Comparison of ENCODE assay signal across 8 mouse cellular contexts in genomic region chr7:110627099-110627482, GRCm38 (mm10). TPM values are rescaled to one million over a fixed set of nuclear protein-coding genes. Genes with fewer than 3 reads are reported as not detected.
DNase-seq lines count a peak whose midpoint lies in the region; ATAC-seq and TF ChIP-seq lines count a peak whose summit lies in the region.

No protein-coding gene starts in this region.

- H3K9ac ChIP-seq in CH12.LX (ENCODE audit: insufficient read depth, low read depth): no peak overlapping the region
- no peak overlapping the region for H3K9ac ChIP-seq in forebrain, embryonic 12.5 days
- H3K9ac ChIP-seq in neural tube, embryonic 14.5 days (replicated peaks; ENCODE audit: low read depth, low read length): no peak overlapping the region

- no peak for ATAC-seq in forebrain, embryonic 12.5 days (ENCODE audit: low FRiP score)
- ATAC-seq in neural tube, embryonic 14.5 days (ENCODE audit: low read depth): no peak

- no peaks in the 10 kb centered on the region for H3K36me3 ChIP-seq in CH12.LX (replicated peaks in 1 of 2; ENCODE audit: control insufficient read depth in 1 of 2, insufficient read depth in 1 of 2, low read length in 1 of 2)
- no peaks in the 10 kb centered on the region for H3K36me3 ChIP-seq in forebrain, embryonic 12.5 days (replicated peaks)
- H3K36me3 ChIP-seq in neural tube, embryonic 14.5 days (ENCODE audit: control insufficient read depth, insufficient read depth, low read length): no peaks in the 10 kb centered on the region

- intact Hi-C loops in gastrocnemius, adult 2 months (cut with DNase I): no loop called here
- intact Hi-C loops in gastrocnemius, postnatal 14 days (cut with DNase I; ENCODE audit: low total_unique reads): loop anchor here (5.0 to 10.0 kb wide), 2 partner anchors 75 to 192 kb away; no protein-coding TSS in a partner anchor

- 3% methylated on average over 12 of the region's 12 CpGs for WGBS in forebrain, embryonic 12.5 days
- WGBS in neural tube, embryonic 14.5 days: 2% methylated on average over 12 of the region's 12 CpGs

- dilution Hi-C loops in CH12.LX (cut with MboI; ENCODE audit: extremely low pct_ligation_motif_present, extremely low pct_unique_long_range_greater_than_20kb, low sequenced_read_pairs): no loop called here

- no peak for TF ChIP-seq EP300 in CH12.LX (IDR thresholded peaks at IDR 0.05; ENCODE audit: low read length)

- in situ Hi-C loops in CH12.LX (cut with MboI; ENCODE audit: low pct_ligation_motif_present, low pct_unique_long_range_greater_than_20kb, low sequenced_read_pairs): loop anchor here (5.0 kb wide), 3 partner anchors 75 to 465 kb away; no protein-coding TSS in a partner anchor

- peak; percentile 32; the same call in 1 of the 2 replicates for TF ChIP-seq CTCF in gastrocnemius, adult 2 months (IDR thresholded peaks at IDR 0.05)
- TF ChIP-seq CTCF in CH12.LX (conservative IDR thresholded peaks at IDR 0.05 in 1 of 2, IDR thresholded peaks at IDR 0.05 in 1 of 2; ENCODE audit: low read depth in 2 of 2, low read length in 2 of 2): peak in 1 of 2 experiments; percentile 34; a peak in 1 of 4 replicates

- DNase-seq in gastrocnemius, adult 2 months: peak; percentile 43
- DNase-seq in gastrocnemius, postnatal 14 days: no peak
- no peak for DNase-seq in CH12.LX (ENCODE audit: extremely low read depth)
- DNase-seq in kidney, postnatal 14 days: peak; percentile 45
- no peak for DNase-seq in Muller cell, postnatal 12 days (ENCODE audit: inconsistent ontology term)
- DNase-seq in urinary bladder, postnatal 10 days (ENCODE audit: low spot score): no peak

- peaks cover 27% of the 10 kb centered on the region for H3K27me3 ChIP-seq in CH12.LX (replicated peaks)
- H3K27me3 ChIP-seq in forebrain, embryonic 12.5 days: peaks cover 81% of the 10 kb centered on the region
- peaks cover 36% of the 10 kb centered on the region for H3K27me3 ChIP-seq in neural tube, embryonic 14.5 days (ENCODE audit: control insufficient read depth, insufficient read depth, low read length)

- peak overlapping the region; percentile 77 for H3K4me3 ChIP-seq in gastrocnemius, adult 2 months
- peak overlapping the region in 2 of 3 experiments; percentile 26 to 69 for H3K4me3 ChIP-seq in CH12.LX (replicated peaks in 1 of 3; ENCODE audit: low read depth in 2 of 3, low read length in 2 of 3, poor library complexity in 1 of 3)
- H3K4me3 ChIP-seq in forebrain, embryonic 12.5 days (replicated peaks): peak overlapping the region; percentile 31
- H3K4me3 ChIP-seq in neural tube, embryonic 14.5 days (ENCODE audit: low read depth, low read length): peak overlapping the region; percentile 33; the same call in 1 of the 2 replicates

- TF ChIP-seq RAD21 in CH12.LX (IDR thresholded peaks at IDR 0.05; ENCODE audit: low read depth, low read length): no peak

- TF ChIP-seq POLR2A in CH12.LX (IDR thresholded peaks at IDR 0.05; ENCODE audit: low read depth, low read length): no peak

- peaks cover 0 to 23% of the 10 kb centered on the region in 2 experiments; a peak in 2 of 4 replicates for H3K4me1 ChIP-seq in CH12.LX (ENCODE audit: control insufficient read depth in 1 of 2, insufficient read depth in 2 of 2)
- peaks cover 45% of the 10 kb centered on the region for H3K4me1 ChIP-seq in forebrain, embryonic 12.5 days
- H3K4me1 ChIP-seq in neural tube, embryonic 14.5 days (ENCODE audit: control insufficient read depth, insufficient read depth, low read length): peaks cover 27% of the 10 kb centered on the region

- peak overlapping the region; percentile 16; the same call in 1 of the 2 replicates for H3K27ac ChIP-seq in gastrocnemius, adult 2 months
- H3K27ac ChIP-seq in CH12.LX (ENCODE audit: insufficient read depth, low read depth): no peak overlapping the region
- no peak overlapping the region for H3K27ac ChIP-seq in forebrain, embryonic 12.5 days
- H3K27ac ChIP-seq in neural tube, embryonic 14.5 days (ENCODE audit: low read depth, low read length): no peak overlapping the region

- H3K79me2 ChIP-seq in CH12.LX (replicated peaks; ENCODE audit: control insufficient read depth, extremely low read depth, insufficient read depth, poor library complexity, severe bottlenecking): 0 out of 2 replicates have a peak, but pooled peaks cover 5% of the 10 kb centered on the region

- H3K4me2 ChIP-seq in CH12.LX (ENCODE audit: insufficient read depth, low read depth, poor library complexity, severe bottlenecking): peak overlapping the region; percentile 91
- H3K4me2 ChIP-seq in forebrain, embryonic 12.5 days: peak overlapping the region; percentile 55
- peak overlapping the region; percentile 67 for H3K4me2 ChIP-seq in neural tube, embryonic 14.5 days (ENCODE audit: low read depth, low read length)

- no peaks in the 10 kb centered on the region for H3K9me3 ChIP-seq in CH12.LX (replicated peaks; ENCODE audit: low read length)
- H3K9me3 ChIP-seq in forebrain, embryonic 12.5 days: no peaks in the 10 kb centered on the region
- no peaks in the 10 kb centered on the region for H3K9me3 ChIP-seq in neural tube, embryonic 14.5 days (ENCODE audit: control insufficient read depth, low read length)

TF ChIP-seq in CH12.LX, 34 proteins besides CTCF, POLR2A, EP300 and RAD21:
- TF ChIP-seq JUND (conservative IDR thresholded peaks at IDR 0.05; ENCODE audit: low read depth, low read length) (no peak), BHLHE40 (IDR thresholded peaks at IDR 0.05; ENCODE audit: low read depth, low read length) (no peak), TCF12 (IDR thresholded peaks at IDR 0.05; ENCODE audit: low read depth, low read length) (no peak), MAX (IDR thresholded peaks at IDR 0.05; ENCODE audit: low read length) (no peak), PAX5 (IDR thresholded peaks at IDR 0.05; ENCODE audit: low read length) (no peak), MXI1 (IDR thresholded peaks at IDR 0.05; ENCODE audit: low read depth, low read length) (peak; percentile 31; the same call in 1 of the 2 replicates), NELFE (IDR thresholded peaks at IDR 0.05; ENCODE audit: low read depth, low read length) (no peak), CHD1 (IDR thresholded peaks at IDR 0.05; ENCODE audit: low read depth, low read length) (no peak)

RNA-seq across cellular contexts. Expression of gene Adm, which starts 0.4 kb away (rescaled TPM):
- 1 to 10 TPM; 2.2 to 4.6 TPM for total RNA-seq in gastrocnemius, adult 2 months (2021)
- 1 to 10 TPM; 5.6 to 6.1 TPM for total RNA-seq in gastrocnemius, postnatal 14 days (2021)
- total RNA-seq in CH12.LX (2012; rRNA removed) (13.2 and 23.2 TPM in 2 replicates), CH12.LX (2014; rRNA removed) (14.0 and 16.0 TPM in 2 replicates)
- polyA plus RNA-seq in CH12.LX (2012; ENCODE audit: insufficient read length, low read depth): 6.9 and 7.4 TPM in 2 replicates
- 3.0 and 3.1 TPM in 2 replicates for polyA plus RNA-seq in forebrain, embryonic 12.5 days (2016; fragmentation: Nextera tagmentation; extraction: Ambion mirVana)
- 2.0 and 2.1 TPM in 2 replicates for polyA plus RNA-seq in neural tube, embryonic 14.5 days (2014; fragmentation: Nextera tagmentation; extraction: Ambion mirVana)

RNA-seq across cellular contexts. Expression of gene Sbf2, which starts 12.4 kb away (rescaled TPM):
- total RNA-seq in gastrocnemius, adult 2 months (2021): 10 to 100 TPM; 11.2 to 14.8 TPM
- 10 to 100 TPM; 19.4 to 21.5 TPM for total RNA-seq in gastrocnemius, postnatal 14 days (2021)
- total RNA-seq in CH12.LX (2012; rRNA removed) (9.5 and 11.4 TPM in 2 replicates), CH12.LX (2014; rRNA removed) (8.9 and 9.5 TPM in 2 replicates)
- 19.1 and 21.5 TPM in 2 replicates for polyA plus RNA-seq in CH12.LX (2012; ENCODE audit: insufficient read length, low read depth)
- 62.2 and 63.3 TPM in 2 replicates for polyA plus RNA-seq in forebrain, embryonic 12.5 days (2016; fragmentation: Nextera tagmentation; extraction: Ambion mirVana)
- polyA plus RNA-seq in neural tube, embryonic 14.5 days (2014; fragmentation: Nextera tagmentation; extraction: Ambion mirVana): 66.5 and 83.1 TPM in 2 replicates

Comparison
In these comparisons a context has a peak if more than half of its experiments do, and no peak if none do; other contexts are left out.
1. DNase-seq: peak in gastrocnemius, adult 2 months (single experiment) and kidney, postnatal 14 days (single experiment); none in gastrocnemius, postnatal 14 days (single experiment), CH12.LX (single experiment), Muller cell, postnatal 12 days (single experiment) and urinary bladder, postnatal 10 days (single experiment).
2. Peak in every context shown above with its lines, with median percentiles within 50 percentile points of each other: H3K4me3 ChIP-seq and H3K4me2 ChIP-seq.